Mouse (Mus musculus) E14TG2a.4 (cell line): ENCODE measurements around the gene Apol7b.

Experiments
- CTCF ChIP-seq: conservative IDR thresholded peaks from 2 replicates; pipeline ENCODE4 v1.5.1; 2014; ENCODE audit warnings: low read length
- NANOG ChIP-seq: IDR thresholded peaks from 2 replicates; pipeline ENCODE4 v1.6.1; 2014; ENCODE audit warnings: borderline replicate concordance, low read length, mixed read lengths
- POU5F1 ChIP-seq: IDR thresholded peaks from 2 replicates; pipeline ENCODE4 v1.6.1; 2014; ENCODE audit warnings: low read length, borderline replicate concordance

DNA sequence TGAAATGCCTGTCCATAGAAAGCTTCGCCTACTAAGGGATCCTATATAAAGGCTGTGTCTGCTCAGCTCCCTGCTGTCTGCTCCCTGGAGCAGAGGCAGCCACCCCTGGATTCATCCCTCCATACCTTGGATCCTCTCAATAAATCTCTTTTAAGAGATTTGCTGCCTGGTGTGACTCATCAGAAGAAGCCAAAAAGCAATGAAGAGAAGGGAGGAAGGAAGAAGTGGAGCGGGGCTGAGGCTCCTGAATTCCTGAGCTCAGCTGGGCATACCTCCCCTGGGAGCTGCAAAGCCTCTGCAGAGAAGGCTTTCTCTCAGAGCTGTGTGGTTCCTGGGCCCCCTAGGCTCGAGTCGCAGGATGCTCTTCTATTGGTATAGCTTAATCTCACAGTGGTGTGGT is 67.4 kb downstream of the Apol7b start:
- TF ChIP-seq CTCF: no peak
- TF ChIP-seq POU5F1: no peak
- no peak for TF ChIP-seq NANOG
